10 mouse cellular contexts compared by ENCODE assay signal in genomic region chr6:108476797-108477235, GRCm38 (mm10).
DNase-seq lines count a peak whose midpoint lies in the region; ATAC-seq lines count a peak whose summit lies in the region.
"Had no signal": no experiment of that assay in that cellular context is flagged by ENCODE, and none has a peak within 500 bp of the region (broad histone marks: within the 10 kb centered on the region; RNA-seq: fewer than 3 reads in every experiment).

No protein-coding gene starts in this region.

- 60% methylated on average over 8 of the region's 8 CpGs for WGBS in embryonic facial prominence, embryonic 15.5 days
- WGBS in embryonic facial prominence, embryonic 10.5 days, result 83% methylated on average over 8 of the region's 8 CpGs
- WGBS in forebrain, embryonic 11.5 days, result 85% methylated on average over 8 of the region's 8 CpGs
- WGBS in hindbrain, embryonic 13.5 days, result 86% methylated on average over 8 of the region's 8 CpGs

- H3K4me1 ChIP-seq in embryonic facial prominence, embryonic 15.5 days, result no peaks in the 10 kb centered on the region
- H3K4me1 ChIP-seq in embryonic facial prominence, embryonic 10.5 days, result no peaks in the 10 kb centered on the region
- H3K4me1 ChIP-seq in forebrain, embryonic 11.5 days (replicated peaks; ENCODE audit: control insufficient read depth, insufficient read depth, low read length), result no peaks in the 10 kb centered on the region
- no peaks in the 10 kb centered on the region for H3K4me1 ChIP-seq in hindbrain, embryonic 13.5 days (replicated peaks)
- H3K4me1 ChIP-seq: embryonic facial prominence, embryonic 12.5 days had no signal

- H3K27ac ChIP-seq in embryonic facial prominence, embryonic 15.5 days (replicated peaks), result 0 out of 2 replicates have a peak overlapping the region, but pooled peaks have one; percentile 0
- no peak overlapping the region for H3K27ac ChIP-seq in embryonic facial prominence, embryonic 10.5 days (replicated peaks)
- no peak overlapping the region for H3K27ac ChIP-seq in forebrain, embryonic 11.5 days (ENCODE audit: low read depth, low read length)
- no peak overlapping the region for H3K27ac ChIP-seq in hindbrain, embryonic 13.5 days
- H3K27ac ChIP-seq: embryonic facial prominence, embryonic 12.5 days had no signal

- H3K4me2 ChIP-seq in embryonic facial prominence, embryonic 15.5 days (replicated peaks), result no peak overlapping the region
- no peak overlapping the region for H3K4me2 ChIP-seq in forebrain, embryonic 11.5 days (ENCODE audit: low read depth, low read length, severe bottlenecking)
- no peak overlapping the region for H3K4me2 ChIP-seq in hindbrain, embryonic 13.5 days
- H3K4me2 ChIP-seq: embryonic facial prominence, embryonic 12.5 days had no signal

- peaks cover 6% of the 10 kb centered on the region; the same call in 1 of the 2 replicates for H3K36me3 ChIP-seq in embryonic facial prominence, embryonic 15.5 days
- peaks cover 30% of the 10 kb centered on the region for H3K36me3 ChIP-seq in embryonic facial prominence, embryonic 10.5 days (replicated peaks)
- H3K36me3 ChIP-seq in forebrain, embryonic 11.5 days (ENCODE audit: control insufficient read depth, insufficient read depth, low read length), result no peaks in the 10 kb centered on the region
- no peaks in the 10 kb centered on the region for H3K36me3 ChIP-seq in hindbrain, embryonic 13.5 days

- H3K4me3 ChIP-seq in embryonic facial prominence, embryonic 15.5 days (replicated peaks), result no peak overlapping the region
- H3K4me3 ChIP-seq in embryonic facial prominence, embryonic 10.5 days, result no peak overlapping the region
- H3K4me3 ChIP-seq in forebrain, embryonic 11.5 days (ENCODE audit: low read depth, low read length), result no peak overlapping the region
- no peak overlapping the region for H3K4me3 ChIP-seq in hindbrain, embryonic 13.5 days
- H3K4me3 ChIP-seq: embryonic facial prominence, embryonic 12.5 days; myocyte had no signal

- DNase-seq in embryonic facial prominence, embryonic 10.5 days (ENCODE audit: low spot score), result no peak
- peak; percentile 80 for DNase-seq in kidney, postnatal 14 days
- DNase-seq in naive thymus-derived CD4-positive, alpha-beta T cell, adult 2 months (ENCODE audit: low read depth), result peak; percentile 37
- no peak for DNase-seq in right cerebral cortex, postnatal 10 days (ENCODE audit: low spot score in 2 of 2)
- no peak for DNase-seq in forebrain, embryonic 11.5 days (ENCODE audit: low spot score)

- ATAC-seq in embryonic facial prominence, embryonic 15.5 days (ENCODE audit: insufficient number of reproducible peaks, low FRiP score, low TSS enrichment, low read depth), result no peak
- peak; percentile 96 for ATAC-seq in common myeloid progenitor, adult 5-6 weeks (replicated peaks; ENCODE audit: low read depth, poor library complexity, severe bottlenecking)
- ATAC-seq in forebrain, embryonic 11.5 days (replicated peaks; ENCODE audit: low FRiP score), result no peak
- ATAC-seq in hindbrain, embryonic 13.5 days (ENCODE audit: low FRiP score), result no peak

- no peaks in the 10 kb centered on the region for H3K9me3 ChIP-seq in embryonic facial prominence, embryonic 15.5 days (replicated peaks)
- H3K9me3 ChIP-seq in embryonic facial prominence, embryonic 10.5 days, result no peaks in the 10 kb centered on the region
- H3K9me3 ChIP-seq in forebrain, embryonic 11.5 days (ENCODE audit: control insufficient read depth, low read length), result no peaks in the 10 kb centered on the region
- no peaks in the 10 kb centered on the region for H3K9me3 ChIP-seq in hindbrain, embryonic 13.5 days
- H3K9me3 ChIP-seq: embryonic facial prominence, embryonic 12.5 days had no signal

- no peaks in the 10 kb centered on the region for H3K27me3 ChIP-seq in embryonic facial prominence, embryonic 15.5 days
- H3K27me3 ChIP-seq in embryonic facial prominence, embryonic 10.5 days (replicated peaks; ENCODE audit: low read depth, poor library complexity, severe bottlenecking), result no peaks in the 10 kb centered on the region
- H3K27me3 ChIP-seq in forebrain, embryonic 11.5 days (ENCODE audit: control insufficient read depth, insufficient read depth, low read length), result no peaks in the 10 kb centered on the region
- no peaks in the 10 kb centered on the region for H3K27me3 ChIP-seq in hindbrain, embryonic 13.5 days
- H3K27me3 ChIP-seq: embryonic facial prominence, embryonic 12.5 days had no signal

- H3K9ac ChIP-seq in embryonic facial prominence, embryonic 15.5 days, result no peak overlapping the region
- no peak overlapping the region for H3K9ac ChIP-seq in forebrain, embryonic 11.5 days (ENCODE audit: low read length)
- H3K9ac ChIP-seq in hindbrain, embryonic 13.5 days, result no peak overlapping the region
- H3K9ac ChIP-seq: embryonic facial prominence, embryonic 12.5 days had no signal

Comparison
In these comparisons a context has a peak if more than half of its experiments do, and no peak if none do; other contexts are left out.
1. DNase-seq: peak in kidney, postnatal 14 days (single experiment) and naive thymus-derived CD4-positive, alpha-beta T cell, adult 2 months (single experiment); none in embryonic facial prominence, embryonic 10.5 days (single experiment), right cerebral cortex, postnatal 10 days (0 of 2) and forebrain, embryonic 11.5 days (single experiment).